Mouse (Mus musculus): ENCODE measurements around the gene Fam160a1.

Gene Fam160a1

GRCm38 (mm10) chr3:85746116-85746515 lies 71.0 kb downstream of the Fam160a1 start:
- DNase-seq (ENCODE audit: low spot score): no peak

- no peak for DNase-seq (ENCODE audit: low spot score)
These were observed 75.3 kb downstream of the Fam160a1 start for GRCm38 (mm10) chr3:85741767-85742166.

- no peak for DNase-seq (ENCODE audit: low spot score)
These were observed 78.5 kb downstream of the Fam160a1 start for GRCm38 (mm10) chr3:85738591-85738990.

GRCm38 (mm10) chr3:85733939-85734729 lies 83.0 kb downstream of the Fam160a1 start:
- no peak for DNase-seq (ENCODE audit: low spot score)

GRCm38 (mm10) chr3:85727171-85727570 lies 89.9 kb downstream of the Fam160a1 start:
- no peak for DNase-seq (ENCODE audit: low spot score)

- DNase-seq (ENCODE audit: low spot score): no peak
These were observed 91.1 kb downstream of the Fam160a1 start for GRCm38 (mm10) chr3:85725971-85726370.

- DNase-seq (ENCODE audit: low spot score): no peak
These were observed 92.0 kb downstream of the Fam160a1 start for GRCm38 (mm10) chr3:85725110-85725509.

GRCm38 (mm10) chr3:85722581-85722980 lies 94.5 kb downstream of the Fam160a1 start:
- peak; percentile 9 for DNase-seq (ENCODE audit: low spot score)

- DNase-seq (ENCODE audit: low spot score): no peak
These were observed 101.3 kb downstream of the Fam160a1 start for GRCm38 (mm10) chr3:85715764-85716297.

- DNase-seq (ENCODE audit: low spot score): no peak
These were observed 103.0 kb downstream of the Fam160a1 start for GRCm38 (mm10) chr3:85713936-85714709.

GRCm38 (mm10) chr3:85710695-85711094 lies 106.4 kb downstream of the Fam160a1 start:
- DNase-seq (ENCODE audit: low spot score): no peak

GRCm38 (mm10) chr3:85707421-85707820 lies 109.7 kb downstream of the Fam160a1 start:
- DNase-seq (ENCODE audit: low spot score): no peak

- no peak for DNase-seq (ENCODE audit: low spot score)
These were observed 113.8 kb downstream of the Fam160a1 start for GRCm38 (mm10) chr3:85703141-85703882.

- no peak for DNase-seq (ENCODE audit: low spot score)
These were observed 118.6 kb downstream of the Fam160a1 start for GRCm38 (mm10) chr3:85698496-85698895.

- DNase-seq (ENCODE audit: low spot score): no peak
These were observed 122.0 kb downstream of the Fam160a1 start for GRCm38 (mm10) chr3:85695056-85695455.

- no peak for DNase-seq (ENCODE audit: low spot score)
These were observed 124.1 kb downstream of the Fam160a1 start for GRCm38 (mm10) chr3:85693013-85693412.

GRCm38 (mm10) chr3:85691134-85691533 lies 126.0 kb downstream of the Fam160a1 start:
- DNase-seq (ENCODE audit: low spot score): no peak

GRCm38 (mm10) chr3:85688341-85688740 lies 128.8 kb downstream of the Fam160a1 start:
- no peak for DNase-seq (ENCODE audit: low spot score)

- DNase-seq (ENCODE audit: low spot score): no peak
These were observed 131.8 kb downstream of the Fam160a1 start for GRCm38 (mm10) chr3:85685271-85685670.

- no peak for DNase-seq (ENCODE audit: low spot score)
These were observed 133.5 kb downstream of the Fam160a1 start for GRCm38 (mm10) chr3:85683618-85684017.

- DNase-seq (ENCODE audit: low spot score): no peak
These were observed 136.0 kb downstream of the Fam160a1 start for GRCm38 (mm10) chr3:85681136-85681535.

- no peak for DNase-seq (ENCODE audit: low spot score)
These were observed 137.1 kb downstream of the Fam160a1 start for GRCm38 (mm10) chr3:85679960-85680359.

All from MN1 (cell line).